Mouse (Mus musculus) liver, adult 2 months (tissue): ENCODE data around the gene Mprip.

Experiments used
- CTCF ChIP-seq: fragments of 200-500 bp; IDR thresholded peaks from 2 replicates; pipeline ENCODE4 v1.5.1; 2011; ENCODE audit warnings: low read depth, low read length, control low read depth
- POLR2A ChIP-seq: fragments of 200-500 bp; IDR thresholded peaks from 2 replicates; pipeline ENCODE4 v1.6.1; 2011; ENCODE audit warnings: low read length, control low read depth; ENCODE audit not compliant: insufficient read depth; ENCODE audit errors: extremely low read depth

- TF ChIP-seq CTCF (no peak), POLR2A (no peak)
Observed at GRCm38 (mm10) chr11:59635821-59636694, 25.0 kb upstream of the Mprip start.
